Mouse (Mus musculus) embryo, embryonic 11.5 days (tissue): ENCODE data around the gene Olfr266.

Experiments
- DNase-seq: peaks from one replicate; pipeline ENCODE4 v3.0.0-alpha.2; 2012; ENCODE audit warnings: low read depth, low spot score

The Olfr266 gene

DNA sequence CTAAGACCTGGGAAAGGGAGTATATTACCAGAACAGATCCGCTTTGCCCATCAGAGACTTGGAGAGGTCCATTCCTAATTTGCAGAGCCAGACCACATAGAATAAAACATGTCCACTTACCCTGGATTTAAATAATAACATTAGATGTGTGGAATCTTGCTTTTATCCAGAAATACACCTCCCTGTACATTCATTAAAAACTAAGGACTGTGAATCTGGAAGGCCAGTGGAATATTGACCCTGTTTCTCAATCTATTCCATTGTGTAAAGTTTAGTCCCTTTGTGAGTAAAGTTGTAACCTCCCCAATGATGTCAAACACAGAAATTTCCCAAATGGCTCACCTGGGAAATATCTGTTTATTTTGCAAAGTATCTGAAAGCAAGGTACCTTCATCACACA, at the start of gene Olfr266:
Gene Olfr266 (minus strand): TSS at position 101 of the 400 bp plus-strand sequence.
- DNase-seq: no peak

DNA sequence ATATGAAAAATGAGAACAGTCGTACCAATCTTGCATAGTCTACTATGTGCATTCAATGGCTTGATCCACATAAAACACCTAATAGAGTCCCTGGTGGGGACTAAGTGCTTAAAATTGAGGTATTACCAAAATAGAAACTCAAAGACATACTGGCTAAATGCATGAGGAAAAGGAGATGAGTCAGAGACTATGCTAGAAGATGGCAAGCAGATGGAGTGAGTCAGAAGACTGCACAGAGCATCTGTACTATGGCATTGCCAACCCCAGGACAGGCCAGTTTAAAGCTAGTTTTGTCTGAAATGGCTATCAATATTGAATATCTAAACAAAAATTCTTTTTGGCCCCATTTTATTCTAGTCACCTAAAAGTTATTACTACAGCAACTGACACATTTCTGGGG, 49.5 kb upstream of the Olfr266 start:
- DNase-seq: no peak

DNA sequence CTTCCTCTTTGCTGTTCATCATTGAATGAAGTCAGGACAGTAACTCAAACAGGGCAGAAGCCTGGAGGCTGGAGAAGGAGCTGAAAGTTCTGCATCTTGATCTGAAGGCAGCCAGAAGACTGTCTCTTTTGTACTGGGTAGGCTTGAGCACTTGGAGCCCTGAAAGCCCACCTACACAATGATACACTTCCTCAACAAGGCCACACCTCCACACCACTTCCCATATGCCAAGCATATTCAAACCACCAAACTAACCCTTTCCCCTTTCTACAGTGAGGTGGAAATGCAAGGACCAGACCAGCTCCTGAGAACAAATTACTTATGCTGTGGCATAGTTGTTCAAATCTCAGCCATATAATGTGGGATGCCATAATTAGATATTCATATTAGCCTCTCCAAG, 46.8 kb upstream of the Olfr266 start:
- DNase-seq: no peak

DNA sequence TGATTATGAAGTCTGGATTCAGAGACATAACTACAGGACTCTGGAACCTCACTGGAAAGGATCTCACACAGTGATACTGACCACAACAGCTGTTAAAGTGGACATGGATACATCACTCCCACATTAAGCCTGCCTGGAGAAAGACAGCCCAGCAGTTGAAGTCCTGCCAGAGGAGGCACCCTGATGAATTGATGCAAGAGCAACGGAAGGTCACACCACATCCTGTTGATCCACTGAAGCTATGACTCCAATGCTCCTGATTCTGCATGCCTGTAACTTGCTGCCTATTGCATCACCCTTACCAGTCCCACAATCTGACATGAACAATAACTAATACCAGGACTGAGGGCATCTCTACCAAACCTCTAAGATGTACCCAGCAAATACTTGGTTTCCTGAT, 6.0 kb upstream of the Olfr266 start:
- no peak for DNase-seq

DNA sequence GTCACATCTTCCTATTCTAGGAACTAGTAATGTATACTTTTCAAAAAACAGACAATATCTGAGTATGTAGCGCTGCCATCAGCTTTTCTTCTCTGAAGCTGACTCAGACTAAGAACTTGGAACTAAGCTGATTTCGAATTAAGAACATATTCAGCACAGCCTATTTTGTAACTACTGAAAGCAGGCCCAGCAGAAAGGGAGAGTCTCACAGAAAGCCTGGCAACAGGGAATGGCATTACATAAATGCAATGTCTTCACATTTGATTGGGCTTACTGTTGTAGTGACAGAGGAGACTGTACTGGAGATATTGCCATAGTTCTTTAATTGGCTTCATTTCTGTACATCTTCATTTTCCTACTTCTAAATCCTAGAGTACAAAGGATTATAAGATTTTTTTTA, 8.4 kb downstream of the Olfr266 start:
- no peak for DNase-seq

DNA sequence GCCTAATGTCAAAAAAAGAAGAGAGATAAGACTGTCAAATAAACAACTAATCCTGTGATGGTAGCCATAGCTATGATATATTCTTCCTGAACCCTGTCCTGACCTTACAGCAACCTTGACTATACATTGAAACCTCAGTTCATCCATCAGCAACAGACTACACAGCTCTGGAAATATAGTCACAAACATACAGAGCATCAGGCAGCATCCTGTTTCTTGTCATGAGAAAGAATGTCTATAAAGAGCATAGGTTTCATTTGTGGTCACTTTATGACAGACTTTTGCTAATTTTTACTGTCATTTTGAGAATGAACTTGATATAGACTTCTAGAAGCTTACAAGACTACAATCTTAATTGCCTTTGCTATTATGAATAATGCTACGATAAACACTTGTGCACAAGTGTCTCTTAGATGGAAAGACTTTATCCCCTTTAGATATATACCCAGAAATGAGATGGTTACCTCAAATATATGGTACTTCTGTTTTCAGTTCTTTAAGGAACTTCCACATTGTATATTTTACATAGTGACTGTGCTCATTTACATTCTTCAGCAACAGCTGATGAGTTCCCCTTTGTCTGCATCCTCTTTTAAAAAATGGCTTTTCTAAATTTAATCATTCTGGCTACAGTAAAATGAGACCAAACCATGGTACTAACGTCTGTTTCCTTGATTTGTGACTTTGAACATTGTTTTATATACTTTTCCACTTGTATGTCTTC, 17.0 kb downstream of the Olfr266 start:
- no peak for DNase-seq

DNA sequence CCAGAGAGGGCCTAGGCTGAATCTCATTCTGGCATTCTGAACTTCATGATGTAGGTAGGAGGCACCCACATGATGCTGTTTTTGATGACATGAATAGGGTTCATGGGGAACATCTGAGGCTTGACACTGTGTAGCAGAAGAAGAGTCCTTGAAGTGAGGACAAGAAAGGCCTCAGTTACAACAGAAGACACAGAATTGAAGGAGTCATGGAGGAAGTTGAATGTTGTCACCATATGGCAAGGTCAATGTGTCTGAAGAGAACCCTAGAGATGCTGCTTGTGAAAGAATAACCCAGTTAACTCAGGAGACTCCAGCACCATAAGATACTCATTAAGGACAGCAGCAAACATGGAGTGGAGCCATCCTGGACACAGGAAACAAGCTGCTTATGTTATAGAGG, 28.0 kb downstream of the Olfr266 start:
- no peak for DNase-seq

DNA sequence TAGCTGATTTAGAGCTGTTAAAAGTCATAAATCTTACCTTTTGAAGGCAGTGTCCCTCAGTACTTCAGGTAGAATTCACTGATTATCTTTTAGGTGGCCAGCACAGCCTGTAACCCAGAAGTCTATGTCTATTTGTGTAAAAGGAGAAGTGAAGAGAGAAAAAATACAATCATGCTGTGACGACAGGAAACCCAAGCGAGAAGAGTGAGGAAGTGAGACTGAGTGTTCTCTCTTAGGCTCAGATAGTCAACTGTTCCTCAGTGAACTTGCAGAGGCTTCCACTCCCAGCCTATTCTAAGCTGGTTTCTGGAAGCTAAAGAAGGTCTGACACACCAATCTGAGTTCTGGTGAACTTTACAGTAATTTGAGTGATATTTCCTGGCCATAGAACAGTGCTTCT, 36.2 kb downstream of the Olfr266 start, which contains the start of gene Cd53:
Gene Cd53 (minus strand): TSS at position 220 of the 400 bp plus-strand sequence.
- DNase-seq: no peak

DNA sequence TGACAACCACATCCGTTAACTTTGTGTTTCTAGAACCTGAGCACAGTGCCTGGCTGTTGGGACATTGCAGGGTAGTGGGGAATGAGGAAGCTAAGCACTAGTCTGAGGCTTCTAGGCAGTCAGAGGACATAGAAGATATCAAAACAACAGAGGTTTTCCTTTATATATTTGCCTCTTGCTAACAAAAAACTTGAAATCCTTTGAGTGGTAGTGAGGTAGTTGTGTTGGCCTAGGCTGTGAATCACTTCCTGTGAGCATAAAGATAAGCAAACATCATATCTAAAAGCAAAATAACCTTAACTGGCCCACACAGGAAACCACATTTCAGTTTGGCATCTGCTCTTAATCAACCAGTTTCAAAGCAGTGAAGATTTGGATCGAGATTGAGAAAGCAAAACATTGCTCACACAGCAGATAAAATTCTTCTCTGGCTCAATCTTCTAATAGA, 37.6 kb downstream of the Olfr266 start:
- DNase-seq: no peak

DNA sequence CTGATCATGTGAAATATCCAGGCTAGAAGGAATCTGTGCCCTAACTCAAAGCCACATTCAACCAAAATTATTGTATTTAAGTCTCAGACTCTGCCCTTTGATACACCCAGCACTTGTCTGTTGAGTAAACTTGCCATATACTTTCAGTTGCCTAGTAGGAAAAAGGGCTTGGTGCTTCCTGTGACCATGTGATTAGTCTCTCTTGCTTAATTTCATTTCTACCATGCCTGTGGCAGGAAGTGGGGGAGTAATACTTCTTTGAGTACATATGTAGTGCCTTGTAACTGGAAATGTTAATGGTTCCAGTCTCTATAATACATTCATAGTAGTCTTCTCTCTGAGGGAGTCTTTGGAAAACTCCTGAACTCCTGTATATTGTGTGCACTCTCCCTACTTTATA, 38.1 kb downstream of the Olfr266 start:
- DNase-seq: no peak

DNA sequence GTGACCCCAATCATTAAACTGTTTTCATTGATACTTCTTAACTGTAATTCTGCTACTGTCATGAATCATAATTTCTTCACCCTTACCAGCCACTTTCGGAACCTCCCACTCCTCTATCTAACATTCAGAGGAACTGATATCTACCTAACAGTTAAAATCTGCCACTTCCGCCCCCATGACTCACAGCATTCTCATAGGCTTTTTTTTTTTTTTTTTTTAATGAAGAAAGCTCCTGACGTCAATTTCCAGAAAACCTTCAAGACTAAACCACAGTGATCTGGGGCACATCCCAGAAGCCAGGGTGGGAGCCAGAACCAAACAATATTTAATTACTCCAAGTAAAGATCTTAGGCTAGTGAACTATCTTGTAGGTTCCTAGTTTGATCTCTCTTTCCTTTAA, 41.0 kb downstream of the Olfr266 start:
- DNase-seq: no peak

DNA sequence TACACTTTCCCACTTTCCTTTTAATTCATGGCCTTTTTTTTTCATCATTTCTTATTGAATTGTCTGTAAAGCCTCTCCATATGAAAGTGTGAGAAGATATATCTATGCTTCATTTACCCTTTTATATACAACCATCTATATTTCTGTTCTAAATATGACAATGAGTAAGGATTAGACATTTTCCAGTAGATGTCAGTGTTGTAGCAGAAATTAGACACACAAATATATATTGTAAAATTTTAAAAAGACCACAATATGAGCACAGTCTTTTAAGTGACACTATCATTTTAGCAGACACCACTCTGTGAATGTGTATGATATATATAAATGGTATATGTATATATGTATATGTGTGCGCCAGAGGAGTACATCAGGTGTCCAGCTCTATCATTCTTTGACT, 54.3 kb downstream of the Olfr266 start:
- no peak for DNase-seq
